Mouse (Mus musculus) left cerebral cortex, adult 18-20 months (tissue): ENCODE data around the gene Adad2. TPM values are rescaled to one million over a fixed set of nuclear protein-coding genes. Genes with fewer than 3 reads are reported as not detected.

ENCODE experiments used
- DNase-seq, 2 experiments: peaks; one replicate each; pipeline ENCODE4 v3.0.0; 2021 to 2022; ENCODE audit warnings: low spot score in 2 of 2, mixed read lengths in 1 of 2
- total RNA-seq, 2 experiments: library from RNA; stranded (reverse); gene quantifications; 2 replicates each; pipeline ENCODE4 v1.2.3; 2021

Adad2 gene
- total RNA-seq, 2 experiments from 2014 or later, result 0.37 to 0.45 TPM

GRCm38 (mm10) chr8:119616358-119616757 is 3.8 kb downstream of the Adad2 start:
- no peak for DNase-seq

DNA sequence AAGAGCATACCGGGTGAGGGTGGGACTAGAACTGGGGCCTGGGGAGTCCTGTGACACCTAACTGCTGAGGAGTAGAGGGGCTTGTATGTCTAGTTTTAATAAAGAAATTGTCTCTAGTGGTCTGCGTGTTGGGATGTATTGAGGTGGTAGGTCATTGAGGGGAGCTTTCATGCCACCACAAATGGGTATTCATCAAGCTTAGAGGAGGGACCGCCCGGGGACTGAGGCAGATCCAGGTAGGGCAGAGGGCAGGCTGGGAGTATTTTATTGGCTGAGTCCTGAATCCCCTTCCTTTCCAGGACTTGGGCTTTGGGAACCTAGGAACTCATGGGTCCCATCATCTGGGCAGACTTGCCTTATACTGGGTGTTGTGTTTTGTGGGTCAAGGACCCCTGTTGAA is 4.3 kb downstream of the Adad2 start:
- no peak for DNase-seq

GRCm38 (mm10) chr8:119617586-119617985 is 5.0 kb downstream of the Adad2 start:
- no peak for DNase-seq

- no peak for DNase-seq
Measured at GRCm38 (mm10) chr8:119618887-119619286, 6.3 kb downstream of the Adad2 start.

GRCm38 (mm10) chr8:119620116-119620840 is 7.7 kb downstream of the Adad2 start:
- DNase-seq, result no peak

GRCm38 (mm10) chr8:119620848-119621465 is 8.4 kb downstream of the Adad2 start:
- no peak for DNase-seq

GRCm38 (mm10) chr8:119622555-119622954 is 10.0 kb downstream of the Adad2 start:
- no peak for DNase-seq

DNA sequence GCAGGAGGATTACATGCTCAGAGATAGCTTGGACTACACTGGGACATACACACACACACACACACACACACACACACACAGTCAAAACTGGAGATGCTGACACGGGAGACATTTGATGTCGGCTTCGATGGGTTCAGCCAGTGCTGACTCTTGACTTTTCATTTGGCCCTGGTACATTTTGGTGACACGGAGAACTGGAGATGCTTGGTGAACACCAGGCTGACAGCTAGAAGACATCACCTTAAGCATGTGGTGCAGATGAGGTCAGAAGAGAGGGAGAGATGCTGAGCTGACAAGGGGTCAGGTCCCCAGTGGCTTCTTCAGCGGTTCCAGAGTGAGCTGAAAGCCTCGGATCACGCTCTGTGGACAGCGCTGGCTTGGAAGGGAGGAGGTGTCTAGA is 10.5 kb downstream of the Adad2 start:
- DNase-seq, result no peak

DNA sequence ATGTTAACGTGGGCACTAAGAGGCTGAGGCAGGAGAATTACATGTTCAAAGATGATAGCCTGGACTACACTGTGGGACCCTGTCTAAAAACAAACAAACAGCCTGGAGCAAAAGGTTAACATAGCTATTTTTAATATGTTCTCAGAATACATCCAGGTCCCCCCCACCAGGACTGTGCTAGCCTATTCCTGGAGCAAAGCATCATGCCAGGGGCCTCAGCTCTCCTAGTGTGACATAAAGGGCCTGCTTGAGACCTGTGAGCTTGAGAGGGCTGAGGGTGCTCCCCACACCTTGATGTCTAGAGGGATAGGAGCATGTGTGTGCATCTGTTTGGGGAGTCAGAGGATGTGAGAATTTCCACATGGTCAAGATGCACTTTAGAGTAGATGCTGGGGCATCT is 11.2 kb downstream of the Adad2 start:
- DNase-seq, result no peak

DNA sequence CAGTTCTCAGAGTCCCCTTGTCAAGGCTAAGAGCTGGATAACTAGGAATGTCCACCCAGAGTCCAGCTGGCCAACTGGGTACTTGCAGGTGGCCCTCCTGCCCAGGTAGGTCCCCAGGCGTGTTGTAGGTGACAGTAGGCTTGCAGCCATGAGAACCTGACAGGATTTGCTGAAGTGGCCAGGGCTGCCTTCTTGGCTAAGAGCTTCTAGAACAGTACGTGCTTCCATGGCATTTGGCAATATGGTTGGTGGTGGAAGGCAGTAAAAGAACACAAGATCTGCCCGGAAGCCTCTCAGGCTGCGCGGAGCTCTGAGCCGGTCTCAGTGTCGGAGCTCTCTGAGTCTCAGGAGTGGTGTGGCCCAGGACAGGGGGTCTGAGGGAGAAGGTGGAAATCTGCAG is 12.4 kb downstream of the Adad2 start:
- DNase-seq, result no peak

DNA sequence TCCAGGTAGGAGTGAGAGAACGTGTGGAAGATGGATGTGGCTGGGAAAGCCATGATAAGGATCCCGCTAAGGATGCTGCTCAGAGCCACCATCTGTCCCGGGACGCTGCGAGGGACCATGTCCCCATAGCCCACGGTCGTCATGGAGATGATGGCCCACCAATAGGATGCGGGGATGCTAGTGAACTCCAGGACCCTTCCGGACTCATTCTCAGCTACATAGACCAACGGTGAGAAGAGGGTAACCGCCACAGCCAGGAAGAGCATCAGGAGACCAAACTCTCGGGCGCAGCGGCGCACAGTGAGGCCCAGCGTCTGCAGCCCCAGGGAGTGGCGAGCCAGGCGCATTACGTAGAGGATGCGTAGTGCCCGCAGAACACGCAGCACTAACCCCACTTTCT is 13.2 kb downstream of the Adad2 start:
- no peak for DNase-seq

GRCm38 (mm10) chr8:119627199-119627598 is 14.7 kb downstream of the Adad2 start:
- no peak for DNase-seq

DNA sequence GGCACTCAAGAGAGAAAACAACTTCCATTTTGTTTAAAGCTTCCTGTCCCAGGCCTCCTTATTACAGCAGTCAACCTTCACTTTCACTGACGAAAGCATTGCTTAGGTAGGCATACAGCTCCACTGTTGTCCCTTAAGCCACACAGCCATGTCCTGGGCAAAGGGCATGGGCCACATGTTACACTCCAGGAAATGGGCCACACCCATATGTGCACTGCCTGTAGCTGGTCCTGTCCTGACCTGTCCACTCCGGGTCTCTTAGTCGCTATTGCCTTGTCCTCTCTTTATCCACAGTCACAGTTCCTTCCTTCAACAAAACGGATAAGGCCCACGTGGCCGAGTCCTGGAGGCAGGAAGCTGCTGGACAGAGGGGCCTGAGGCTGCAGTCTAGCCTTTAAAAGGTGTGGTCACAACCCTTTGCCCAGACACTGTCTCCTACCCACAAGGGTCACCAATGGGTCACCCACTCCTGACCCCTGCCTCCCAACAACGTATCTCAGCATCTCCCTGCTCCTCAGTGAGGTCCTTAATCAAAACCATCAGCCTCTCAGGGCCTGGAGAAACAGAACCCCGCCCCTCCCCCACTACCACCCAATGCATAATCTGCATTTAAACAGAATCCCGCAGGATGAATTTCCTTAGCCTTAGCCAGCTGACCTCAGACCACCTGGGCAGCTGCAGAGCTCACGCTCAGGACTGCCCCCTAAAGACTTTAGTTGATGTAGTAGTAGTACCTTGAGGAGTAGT is 15.2 kb downstream of the Adad2 start:
- DNase-seq, result no peak

GRCm38 (mm10) chr8:119630841-119631240 is 18.3 kb downstream of the Adad2 start:
- no peak for DNase-seq

- no peak for DNase-seq
Measured at GRCm38 (mm10) chr8:119632246-119632645, 19.7 kb downstream of the Adad2 start.

DNA sequence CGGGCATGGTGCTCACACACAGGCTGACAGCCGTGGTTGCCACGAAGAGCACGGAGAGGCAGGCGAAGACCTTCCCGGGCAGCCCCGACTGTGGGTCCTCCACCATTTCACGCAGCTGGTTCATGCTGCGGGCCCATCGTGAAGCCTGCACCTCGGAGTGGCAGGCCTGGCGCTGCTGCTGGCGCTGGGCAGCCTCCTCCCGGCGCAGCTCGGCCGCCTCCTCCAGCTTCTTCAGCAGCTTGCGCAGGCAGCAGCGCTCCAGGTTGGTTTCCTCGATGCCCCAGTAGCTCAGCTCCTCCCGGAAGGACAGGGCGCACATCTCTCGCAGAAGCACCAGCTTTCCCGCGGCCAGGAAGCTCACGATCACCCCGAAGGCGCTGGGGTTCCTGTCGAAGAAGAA is 20.4 kb downstream of the Adad2 start:
- DNase-seq, result no peak

- DNase-seq, result peak; percentile 19 to 37
Measured at GRCm38 (mm10) chr8:119634616-119635336, 22.2 kb downstream of the Adad2 start.

DNA sequence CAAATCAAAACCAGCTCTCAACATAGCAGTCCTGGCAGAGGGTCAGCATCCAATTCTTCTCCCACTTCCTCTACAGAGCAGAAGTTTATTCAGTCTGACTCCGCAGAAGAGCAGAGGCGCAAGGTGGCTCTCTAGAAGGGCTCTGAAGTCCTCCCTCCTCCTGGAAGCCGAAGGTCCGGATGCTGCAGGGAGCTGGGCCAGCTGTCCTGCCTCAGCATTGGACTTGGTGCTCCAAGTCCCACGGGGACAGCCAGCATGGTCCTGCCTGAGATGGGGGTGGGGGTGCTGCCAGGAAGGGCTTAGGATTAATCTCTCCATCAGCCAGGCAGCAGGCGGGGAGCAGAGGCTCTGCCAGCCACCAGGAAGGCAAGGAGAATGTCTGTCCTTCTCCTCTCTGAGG is 22.8 kb downstream of the Adad2 start, which contains the start of gene Kcng4:
Kcng4 (minus strand) TSS at position 303 of the 400 bp plus-strand sequence.
- DNase-seq, result no peak

- no peak for DNase-seq
Measured at GRCm38 (mm10) chr8:119635958-119636357, 23.4 kb downstream of the Adad2 start.

DNA sequence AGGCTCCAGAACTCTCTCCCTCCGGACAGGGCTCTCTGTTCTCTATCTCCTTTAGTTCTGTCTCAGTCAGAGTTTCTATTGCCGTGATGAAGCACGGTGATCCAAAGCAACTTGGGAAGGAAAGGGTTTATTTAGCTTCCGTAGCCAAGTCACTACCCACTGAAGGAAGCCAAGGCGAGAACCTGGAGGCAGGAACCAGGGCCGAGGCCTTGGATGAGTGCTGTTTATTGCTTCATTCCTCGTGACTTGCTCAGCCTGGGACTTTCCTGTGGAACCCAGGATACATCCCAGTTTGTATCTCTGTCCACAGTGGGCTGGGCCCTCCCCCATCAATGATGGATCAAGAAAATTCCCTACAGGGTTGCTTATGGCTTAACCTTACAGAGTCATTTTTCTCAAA is 24.2 kb downstream of the Adad2 start:
- no peak for DNase-seq

GRCm38 (mm10) chr8:119637381-119637780 is 24.8 kb downstream of the Adad2 start:
- no peak for DNase-seq

- DNase-seq, result no peak
Measured at GRCm38 (mm10) chr8:119638261-119638660, 25.7 kb downstream of the Adad2 start.
